Mouse (Mus musculus): ENCODE measurements around the gene Treh.

DNA sequence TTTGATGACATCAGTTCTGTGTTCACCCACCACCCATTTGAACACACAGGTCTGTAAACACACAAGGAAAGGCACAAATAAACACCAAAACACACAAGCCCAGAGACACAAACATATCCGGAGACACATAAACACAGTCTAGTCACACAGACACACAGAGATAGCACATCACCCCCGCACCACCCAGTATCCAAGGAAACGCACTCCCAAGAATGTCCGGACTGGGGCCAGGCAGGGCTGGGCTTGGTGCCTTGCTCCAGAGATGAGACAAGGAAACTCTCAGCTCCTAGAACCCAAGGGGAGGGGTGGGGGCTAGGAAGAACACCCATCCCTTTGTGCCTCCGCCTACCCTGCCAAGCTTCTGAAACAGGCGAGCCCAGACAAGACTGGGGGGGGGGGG is 51.2 kb downstream of the Treh start:
- TF ChIP-seq GATA1 (IDR thresholded peaks at IDR 0.05; ENCODE audit: low read length), result no peak
- TF ChIP-seq TAL1 (IDR thresholded peaks at IDR 0.05; ENCODE audit: low read length), result no peak
